Mouse (Mus musculus) olfactory bulb, adult 2 months (tissue): ENCODE data around the gene Fancc.

Experiments
- CTCF ChIP-seq: fragments of 200-500 bp; IDR thresholded peaks from 2 replicates; pipeline ENCODE4 v1.5.1; 2012; ENCODE audit warnings: low read depth, mild to moderate bottlenecking, low read length, moderate library complexity; ENCODE audit not compliant: insufficient read depth
- POLR2A ChIP-seq: fragments of 200-500 bp; IDR thresholded peaks from 2 replicates; pipeline ENCODE4 v1.6.1; 2012; ENCODE audit warnings: mild to moderate bottlenecking, low read depth, low read length, moderate library complexity; ENCODE audit not compliant: insufficient read depth

- no peak for TF ChIP-seq CTCF
- TF ChIP-seq POLR2A = no peak
These were observed 10.0 kb upstream of the Fancc start for GRCm38 (mm10) chr13:63507001-63507556.
